8 mouse cellular contexts compared by ENCODE assay signal in genomic region chr8:106935899-106936477, GRCm38 (mm10). TPM values are rescaled to one million over a fixed set of nuclear protein-coding genes. Genes with fewer than 3 reads are reported as not detected.
DNase-seq lines count a peak whose midpoint lies in the region; ATAC-seq and TF ChIP-seq lines count a peak whose summit lies in the region.

No protein-coding gene starts in this region.

- DNase-seq in ES-E14 (ENCODE audit: low read depth, low spot score), result no peak
- peak; percentile 47 for DNase-seq in brain, adult 2 months (ENCODE audit: low read depth, low spot score)
- DNase-seq in layer of hippocampus, postnatal 36 days, result peak; percentile 31 to 49
- peak; percentile 72 to 81 for DNase-seq in lung, postnatal 4 days
- DNase-seq in retina, postnatal 7 days (ENCODE audit: low read depth, low spot score), result peak; percentile 34
- DNase-seq in urinary bladder, postnatal 10 days (ENCODE audit: low spot score), result peak; percentile 13

- peaks cover 56% of the 10 kb centered on the region for H3K27me3 ChIP-seq in forebrain, embryonic 13.5 days
- H3K27me3 ChIP-seq in hindbrain, embryonic 12.5 days, result peaks cover 12% of the 10 kb centered on the region

- peak; percentile 69 for ATAC-seq in forebrain, embryonic 13.5 days
- ATAC-seq in hindbrain, embryonic 12.5 days (ENCODE audit: low FRiP score), result peak; percentile 84

- no peaks in the 10 kb centered on the region for H3K9me3 ChIP-seq in ES-E14 (ENCODE audit: control insufficient read depth, insufficient read depth, low read depth, low read length)
- no peaks in the 10 kb centered on the region for H3K9me3 ChIP-seq in forebrain, embryonic 13.5 days (replicated peaks)
- no peaks in the 10 kb centered on the region for H3K9me3 ChIP-seq in hindbrain, embryonic 12.5 days (replicated peaks)

- WGBS in forebrain, embryonic 13.5 days, result 0% methylated on average over 41 of the region's 76 CpGs
- WGBS in hindbrain, embryonic 12.5 days, result under 1% methylated on average over 50 of the region's 76 CpGs

- peak overlapping the region; percentile 77 for H3K9ac ChIP-seq in ES-E14 (ENCODE audit: insufficient read depth, low read depth, low read length, poor library complexity, severe bottlenecking)
- peak overlapping the region; percentile 73 for H3K9ac ChIP-seq in forebrain, embryonic 13.5 days
- peak overlapping the region; percentile 93 for H3K9ac ChIP-seq in hindbrain, embryonic 12.5 days

- peak overlapping the region; percentile 98 for H3K4me2 ChIP-seq in forebrain, embryonic 13.5 days
- H3K4me2 ChIP-seq in hindbrain, embryonic 12.5 days (replicated peaks), result peak overlapping the region; percentile 85

- H3K36me3 ChIP-seq in ES-E14 (ENCODE audit: control insufficient read depth, insufficient read depth, low read length, poor library complexity, severe bottlenecking), result no peaks in the 10 kb centered on the region
- H3K36me3 ChIP-seq in forebrain, embryonic 13.5 days (ENCODE audit: poor library complexity, severe bottlenecking), result no peaks in the 10 kb centered on the region
- H3K36me3 ChIP-seq in hindbrain, embryonic 12.5 days, result no peaks in the 10 kb centered on the region

- H3K4me1 ChIP-seq in ES-E14 (ENCODE audit: control insufficient read depth in 2 of 2, insufficient read depth in 2 of 2, low read length in 2 of 2, poor library complexity in 1 of 2), result peaks cover 19% of the 10 kb centered on the region in 2 experiments
- peaks cover 30% of the 10 kb centered on the region for H3K4me1 ChIP-seq in forebrain, embryonic 13.5 days
- H3K4me1 ChIP-seq in hindbrain, embryonic 12.5 days, result peaks cover 27% of the 10 kb centered on the region

- in situ Hi-C loops in ES-E14 (cut with MboI; ENCODE audit: low sequenced_read_pairs in 2 of 2, unreplicated experiment in 2 of 2), result no loop called here

- H3K4me3 ChIP-seq in ES-E14 (ENCODE audit: insufficient read depth in 1 of 2, low read depth in 1 of 2, low read length in 2 of 2, poor library complexity in 1 of 2, severe bottlenecking in 1 of 2), result peak overlapping the region; percentile 78 to 80
- H3K4me3 ChIP-seq in forebrain, embryonic 13.5 days, result peak overlapping the region; percentile 71
- H3K4me3 ChIP-seq in hindbrain, embryonic 12.5 days, result peak overlapping the region; percentile 91

- peak overlapping the region; percentile 72; the same call in 1 of the 2 replicates for H3K27ac ChIP-seq in ES-E14 (ENCODE audit: insufficient read depth, low read depth, low read length, poor library complexity, severe bottlenecking)
- H3K27ac ChIP-seq in forebrain, embryonic 13.5 days, result peak overlapping the region; percentile 83
- peak overlapping the region; percentile 93 for H3K27ac ChIP-seq in hindbrain, embryonic 12.5 days

TF ChIP-seq in ES-E14, 5 proteins besides CTCF, POLR2A, EP300 and RAD21:
- TF ChIP-seq ZC3H11A (IDR thresholded peaks at IDR 0.05; ENCODE audit: borderline replicate concordance, low read depth, low read length) (no peak), CHD2 (IDR thresholded peaks at IDR 0.05; ENCODE audit: low read depth, low read length) (no peak), HCFC1 (IDR thresholded peaks at IDR 0.05; ENCODE audit: borderline replicate concordance, insufficient read depth, low read length) (no peak), ZNF384 (IDR thresholded peaks at IDR 0.05; ENCODE audit: low read depth, low read length) (no peak), MAFK (IDR thresholded peaks at IDR 0.05; ENCODE audit: insufficient read depth, low read depth, low read length) (no peak)

RNA-seq across cellular contexts. Expression of gene Sntb2, which starts 0.4 kb away (rescaled TPM):
- 32.4 and 45.7 TPM in 2 replicates for total RNA-seq in ES-E14 (2012; rRNA removed)
- 3.6 and 4.1 TPM in 2 replicates for polyA plus RNA-seq in forebrain, embryonic 13.5 days (2015; fragmentation: Nextera tagmentation; extraction: Ambion mirVana)
- 11.5 and 11.9 TPM in 2 replicates for polyA plus RNA-seq in hindbrain, embryonic 12.5 days (2016; fragmentation: Nextera tagmentation; extraction: Ambion mirVana)
- total RNA-seq in layer of hippocampus, postnatal 36 days (2021), result 10 to 100 TPM; 22.4 to 27.9 TPM

RNA-seq across cellular contexts. Expression of gene Utp4, which starts 42.6 kb away (rescaled TPM):
- total RNA-seq in ES-E14 (2012; rRNA removed), result 87.5 and 118 TPM in 2 replicates
- 49.4 and 53.6 TPM in 2 replicates for polyA plus RNA-seq in forebrain, embryonic 13.5 days (2015; fragmentation: Nextera tagmentation; extraction: Ambion mirVana)
- 49.0 TPM in 2 replicates for polyA plus RNA-seq in hindbrain, embryonic 12.5 days (2016; fragmentation: Nextera tagmentation; extraction: Ambion mirVana)
- total RNA-seq in layer of hippocampus, postnatal 36 days (2021), result 10 to 100 TPM; 41.0 to 43.5 TPM
